Mouse (Mus musculus): Measurements from ENCODE around the gene Rnf150. TPM values are rescaled to one million over a fixed set of nuclear protein-coding genes. Genes with fewer than 3 reads are reported as not detected.
A peak's percentile ranks its signal among the peaks of the same experiment; 100 is the strongest.

Gene Rnf150
- polyA plus RNA-seq (2016; fragmentation: Nextera tagmentation; extraction: Ambion mirVana), result 1.00 and 1.2 TPM in 2 replicates

- peak; percentile 80 for DNase-seq (ENCODE audit: low spot score)
Measured at GRCm38 (mm10) chr8:82863041-82863744, at the start of gene Rnf150. Rnf150 (plus strand) TSS chr8:82863356.

GRCm38 (mm10) chr8:82826135-82827046 is 36.8 kb upstream of the Rnf150 start:
- H3K9me3 ChIP-seq (replicated peaks), result no peaks in the 10 kb centered on the region
- no peaks in the 10 kb centered on the region for H3K27me3 ChIP-seq (ENCODE audit: low read depth, poor library complexity, severe bottlenecking)
- no peaks in the 10 kb centered on the region for H3K36me3 ChIP-seq
- no peak for DNase-seq (ENCODE audit: low spot score)
- no peaks in the 10 kb centered on the region for H3K4me1 ChIP-seq
- no peak overlapping the region for H3K4me3 ChIP-seq
- no peak overlapping the region for H3K27ac ChIP-seq (replicated peaks)
- WGBS, result 80% methylated on average over 11 of the region's 11 CpGs

More at GRCm38 (mm10) chr8:82863041-82863744, at the start of gene Rnf150:
- Histone ChIP-seq H3K27me3 (ENCODE audit: low read depth, poor library complexity, severe bottlenecking) (peaks cover 7% of the 10 kb centered on the region; the same call in 1 of the 2 replicates), H3K36me3 (no peaks in the 10 kb centered on the region), H3K27ac (replicated peaks) (peak within 1 kb of the TSS; percentile 95), H3K4me3 (peak within 1 kb of the TSS; percentile 88), H3K9me3 (replicated peaks) (no peaks in the 10 kb centered on the region), H3K4me1 (peaks cover 25% of the 10 kb centered on the region)
- WGBS, result under 1% methylated on average over 37 of the region's 39 CpGs

DNA sequence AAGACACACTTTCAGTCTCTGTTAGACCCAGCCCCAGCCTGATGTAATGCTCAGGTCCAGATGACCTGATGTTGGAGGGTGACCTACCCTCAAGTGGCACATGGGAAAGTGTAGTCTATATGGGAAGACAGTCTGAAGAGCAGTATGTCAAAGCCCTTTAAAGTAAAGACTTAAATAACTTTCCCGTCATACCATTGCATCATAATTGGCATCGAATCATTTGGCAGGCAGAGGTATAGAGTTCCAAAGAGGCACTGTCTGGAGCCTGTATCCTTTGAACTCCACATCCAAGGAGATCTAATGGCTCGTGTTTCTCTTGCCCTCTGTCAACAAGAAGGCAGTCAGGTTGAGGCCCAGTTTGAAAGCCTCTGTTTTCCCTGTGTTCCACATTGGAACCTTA is 22.7 kb upstream of the Rnf150 start:
- 81% methylated on average over 3 of the region's 3 CpGs for WGBS
- H3K27me3 ChIP-seq (ENCODE audit: low read depth, poor library complexity, severe bottlenecking), result no peaks in the 10 kb centered on the region
- no peaks in the 10 kb centered on the region for H3K4me1 ChIP-seq
- no peaks in the 10 kb centered on the region for H3K36me3 ChIP-seq
- H3K27ac ChIP-seq (replicated peaks), result no peak overlapping the region
- no peak overlapping the region for H3K4me3 ChIP-seq
- no peaks in the 10 kb centered on the region for H3K9me3 ChIP-seq (replicated peaks)
- no peak for DNase-seq (ENCODE audit: low spot score)

GRCm38 (mm10) chr8:82840963-82841362 is 22.2 kb upstream of the Rnf150 start:
- Histone ChIP-seq H3K27ac (replicated peaks) (no peak overlapping the region), H3K9me3 (replicated peaks) (no peaks in the 10 kb centered on the region), H3K36me3 (no peaks in the 10 kb centered on the region), H3K4me1 (no peaks in the 10 kb centered on the region), H3K27me3 (ENCODE audit: low read depth, poor library complexity, severe bottlenecking) (no peaks in the 10 kb centered on the region), H3K4me3 (no peak overlapping the region)
- 61% methylated on average over 1 of the region's 1 CpGs for WGBS
- DNase-seq (ENCODE audit: low spot score), result no peak

- Histone ChIP-seq H3K4me3 (no peak overlapping the region), H3K9me3 (replicated peaks) (no peaks in the 10 kb centered on the region), H3K27ac (replicated peaks) (no peak overlapping the region), H3K4me1 (no peaks in the 10 kb centered on the region), H3K27me3 (ENCODE audit: low read depth, poor library complexity, severe bottlenecking) (no peaks in the 10 kb centered on the region), H3K36me3 (no peaks in the 10 kb centered on the region)
- no peak for DNase-seq (ENCODE audit: low spot score)
- WGBS, result 60% methylated on average over 6 of the region's 6 CpGs
Measured at GRCm38 (mm10) chr8:82841520-82842142, 21.5 kb upstream of the Rnf150 start.

DNA sequence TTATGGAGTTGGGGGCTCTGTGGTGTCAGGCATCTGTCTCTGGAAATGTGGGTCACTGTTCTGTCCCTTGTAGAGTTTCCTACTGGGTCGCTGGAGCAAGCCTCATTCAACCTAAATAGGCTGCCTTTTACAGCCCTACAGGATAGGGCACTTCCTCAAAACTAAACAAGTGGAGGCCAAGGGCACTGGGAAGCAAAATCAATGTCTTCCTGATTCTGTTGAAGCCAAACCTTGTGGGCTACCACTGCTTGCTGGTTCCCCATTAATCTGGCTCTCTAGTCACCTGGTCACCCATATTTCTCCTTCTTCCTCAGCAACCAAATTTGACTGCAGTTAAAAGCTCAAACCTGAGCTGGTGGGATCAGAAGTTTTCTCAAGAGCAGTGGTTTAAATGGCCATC is 19.5 kb upstream of the Rnf150 start:
- H3K4me3 ChIP-seq, result no peak overlapping the region
- H3K9me3 ChIP-seq (replicated peaks), result no peaks in the 10 kb centered on the region
- no peaks in the 10 kb centered on the region for H3K27me3 ChIP-seq (ENCODE audit: low read depth, poor library complexity, severe bottlenecking)
- no peak for DNase-seq (ENCODE audit: low spot score)
- 32% methylated on average over 1 of the region's 1 CpGs for WGBS
- H3K4me1 ChIP-seq, result no peaks in the 10 kb centered on the region
- no peaks in the 10 kb centered on the region for H3K36me3 ChIP-seq
- no peak overlapping the region for H3K27ac ChIP-seq (replicated peaks)

DNA sequence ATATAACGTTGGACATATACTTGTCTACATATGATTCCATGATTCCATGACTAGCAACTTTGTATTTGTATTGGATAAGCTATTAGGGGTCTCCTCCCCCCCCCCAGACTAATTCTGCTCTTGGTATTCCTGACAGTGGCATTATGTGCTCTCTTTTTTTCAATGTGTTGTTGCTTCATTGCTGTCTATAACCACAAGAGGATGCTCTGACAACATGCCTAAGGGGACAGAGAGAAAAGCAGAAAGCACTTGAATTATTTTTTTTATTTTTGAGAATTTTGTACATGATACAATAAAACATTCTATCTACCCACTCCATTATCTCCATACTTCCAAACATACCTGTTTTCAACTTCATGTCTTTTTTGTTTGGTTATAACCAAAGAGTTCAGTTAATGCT is 18.7 kb upstream of the Rnf150 start:
- no peak for DNase-seq (ENCODE audit: low spot score)
- Histone ChIP-seq H3K36me3 (no peaks in the 10 kb centered on the region), H3K27me3 (ENCODE audit: low read depth, poor library complexity, severe bottlenecking) (no peaks in the 10 kb centered on the region), H3K4me1 (no peaks in the 10 kb centered on the region), H3K4me3 (no peak overlapping the region), H3K9me3 (replicated peaks) (no peaks in the 10 kb centered on the region), H3K27ac (replicated peaks) (no peak overlapping the region)
- 58% methylated on average over 1 of the region's 1 CpGs for WGBS

DNA sequence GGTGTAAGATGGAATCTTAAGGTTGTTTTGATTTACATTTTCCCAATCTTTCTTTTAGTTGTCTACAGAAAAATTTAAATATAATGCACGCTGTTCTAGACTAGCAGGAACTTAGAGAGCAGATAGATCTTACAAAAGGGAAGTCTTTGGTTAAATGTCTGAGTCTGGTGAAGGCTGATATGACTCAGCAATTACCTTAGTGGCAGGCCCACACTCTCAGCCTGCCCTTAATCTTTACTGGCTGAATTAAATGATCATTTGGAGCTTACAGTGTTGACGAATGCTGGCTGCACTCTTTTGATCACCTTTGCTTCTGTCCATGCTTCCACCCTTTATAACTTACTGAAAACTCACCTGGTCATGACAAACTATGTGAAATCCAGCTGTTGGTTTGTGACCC is 17.1 kb upstream of the Rnf150 start:
- H3K36me3 ChIP-seq, result no peaks in the 10 kb centered on the region
- H3K27me3 ChIP-seq (ENCODE audit: low read depth, poor library complexity, severe bottlenecking), result no peaks in the 10 kb centered on the region
- no peak for DNase-seq (ENCODE audit: low spot score)
- no peak overlapping the region for H3K4me3 ChIP-seq
- no peak overlapping the region for H3K27ac ChIP-seq (replicated peaks)
- no peaks in the 10 kb centered on the region for H3K4me1 ChIP-seq
- 85% methylated on average over 2 of the region's 2 CpGs for WGBS
- H3K9me3 ChIP-seq (replicated peaks), result no peaks in the 10 kb centered on the region

GRCm38 (mm10) chr8:82846730-82847129 is 16.4 kb upstream of the Rnf150 start:
- Histone ChIP-seq H3K27ac (replicated peaks) (no peak overlapping the region), H3K4me1 (no peaks in the 10 kb centered on the region), H3K36me3 (no peaks in the 10 kb centered on the region), H3K4me3 (no peak overlapping the region), H3K27me3 (ENCODE audit: low read depth, poor library complexity, severe bottlenecking) (no peaks in the 10 kb centered on the region), H3K9me3 (replicated peaks) (no peaks in the 10 kb centered on the region)
- no peak for DNase-seq (ENCODE audit: low spot score)
- WGBS, result 90% methylated on average over 4 of the region's 4 CpGs

- H3K4me3 ChIP-seq, result no peak overlapping the region
- H3K27ac ChIP-seq (replicated peaks), result no peak overlapping the region
- H3K4me1 ChIP-seq, result peaks cover 5% of the 10 kb centered on the region; the same call in 1 of the 2 replicates
- H3K27me3 ChIP-seq (ENCODE audit: low read depth, poor library complexity, severe bottlenecking), result no peaks in the 10 kb centered on the region; the same call in 1 of the 2 replicates
- no peaks in the 10 kb centered on the region for H3K36me3 ChIP-seq
- H3K9me3 ChIP-seq (replicated peaks), result no peaks in the 10 kb centered on the region
- no peak for DNase-seq (ENCODE audit: low spot score)
- WGBS, result 77% methylated on average over 9 of the region's 9 CpGs
Measured at GRCm38 (mm10) chr8:82858541-82859342, 4.4 kb upstream of the Rnf150 start.

DNA sequence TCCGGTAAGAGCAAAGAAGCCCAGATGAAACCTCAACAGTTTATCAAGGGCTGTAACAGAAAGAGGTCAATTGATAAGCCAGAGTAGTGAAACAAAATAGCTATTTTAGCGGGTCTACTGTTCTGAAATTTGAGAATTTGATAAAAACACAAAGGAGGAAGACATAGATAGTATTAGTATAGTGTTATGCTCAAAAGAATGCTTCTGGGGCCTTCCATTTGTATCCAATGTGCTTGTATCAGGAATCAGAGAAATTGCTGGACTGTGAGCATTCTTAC is 3.9 kb upstream of the Rnf150 start:
- H3K4me1 ChIP-seq, result peaks cover 5% of the 10 kb centered on the region
- no peak overlapping the region for H3K4me3 ChIP-seq
- 82% methylated on average over 2 of the region's 2 CpGs for WGBS
- no peaks in the 10 kb centered on the region; the same call in 1 of the 2 replicates for H3K27me3 ChIP-seq (ENCODE audit: low read depth, poor library complexity, severe bottlenecking)
- no peak for DNase-seq (ENCODE audit: low spot score)
- no peak overlapping the region for H3K27ac ChIP-seq (replicated peaks)
- H3K9me3 ChIP-seq (replicated peaks), result no peaks in the 10 kb centered on the region
- H3K36me3 ChIP-seq, result no peaks in the 10 kb centered on the region

Measured in midbrain, embryonic 10.5 days (tissue).